Mouse (Mus musculus) thymus, adult 2 months (tissue): ENCODE measurements around the gene Spta1. TPM values are rescaled to one million over a fixed set of nuclear protein-coding genes. Genes with fewer than 3 reads are reported as not detected.

Experiments used
- DNase-seq: peaks from one replicate; pipeline ENCODE4 v3.0.0; 2021
- H3K27ac ChIP-seq: fragments of 200-500 bp; 2 replicates; pipeline ENCODE4 v1.5.1; 2012; ENCODE audit warnings: low read length, control low read depth; ENCODE audit not compliant: control insufficient read depth, insufficient read depth
- H3K27me3 ChIP-seq: fragments of 200-500 bp; 2 replicates; pipeline ENCODE4 v1.6.1; 2012; ENCODE audit warnings: mild to moderate bottlenecking, low read length, moderate library complexity, mixed read lengths; ENCODE audit not compliant: control insufficient read depth, insufficient read depth
- H3K36me3 ChIP-seq: fragments of 200-500 bp; 2 replicates; pipeline ENCODE4 v1.6.1; 2012; ENCODE audit warnings: mild to moderate bottlenecking, low read length, moderate library complexity; ENCODE audit not compliant: control insufficient read depth, insufficient read depth
- H3K4me1 ChIP-seq: fragments of 200-500 bp; replicated peaks from 2 replicates; pipeline ENCODE4 v1.6.1; 2012; ENCODE audit warnings: low read length; ENCODE audit not compliant: control insufficient read depth, insufficient read depth
- H3K4me3 ChIP-seq: fragments of 200-500 bp; 2 replicates; pipeline ENCODE4 v1.5.1; 2012; ENCODE audit warnings: mild to moderate bottlenecking, low read length, control low read depth, moderate library complexity; ENCODE audit not compliant: control insufficient read depth, insufficient read depth
- CTCF ChIP-seq: fragments of 200-500 bp; IDR thresholded peaks from 2 replicates; pipeline ENCODE4 v1.5.1; 2012; ENCODE audit warnings: mild to moderate bottlenecking, control low read depth, low read length, moderate library complexity, borderline replicate concordance; ENCODE audit not compliant: control insufficient read depth, poor library complexity, insufficient read depth; ENCODE audit errors: extremely low read depth
- POLR2A ChIP-seq: fragments of 200-500 bp; IDR thresholded peaks from 2 replicates; pipeline ENCODE4 v1.6.1; 2012; ENCODE audit warnings: mild to moderate bottlenecking, low read length, control low read depth, moderate library complexity; ENCODE audit not compliant: control insufficient read depth, poor library complexity, insufficient read depth; ENCODE audit errors: extremely low read depth
- WGBS: fragments of 180-500 bp; shearing (Covaris S2); methylation state at CpG from one replicate; pipeline ENCODE4 v1.1.7; 2018; 5-methylcytosine and 5-hydroxymethylcytosine counted together
- polyA plus RNA-seq: library from polyadenylated mRNA; depleted of rRNA; stranded (reverse); fragments of >200 nt; gene quantifications from 2 replicates; pipeline ENCODE4 v1.2.3, GENCODE M21; 2012

The Spta1 gene
- polyA plus RNA-seq, 1 experiment: 0.08 TPM

- Histone ChIP-seq H3K4me3 (no peak overlapping the region), H3K27ac (no peak overlapping the region), H3K36me3 (no peaks in the 10 kb centered on the region), H3K27me3 (no peaks in the 10 kb centered on the region), H3K4me1 (no peaks in the 10 kb centered on the region)
- no peak for TF ChIP-seq POLR2A
- no peak for TF ChIP-seq CTCF
- 96% methylated on average over 3 of the region's 3 CpGs for WGBS
- DNase-seq: no peak
These were observed 15.0 kb upstream of the Spta1 start for GRCm38 (mm10) chr1:174157622-174158021.

GRCm38 (mm10) chr1:174158512-174158911 is 14.1 kb upstream of the Spta1 start:
- TF ChIP-seq CTCF: no peak
- no peak for TF ChIP-seq POLR2A
- Histone ChIP-seq H3K36me3 (no peaks in the 10 kb centered on the region), H3K27me3 (no peaks in the 10 kb centered on the region), H3K4me1 (no peaks in the 10 kb centered on the region), H3K27ac (no peak overlapping the region), H3K4me3 (no peak overlapping the region)
- 70% methylated on average over 1 of the region's 1 CpGs for WGBS
- no peak for DNase-seq

GRCm38 (mm10) chr1:174159095-174159494 is 13.5 kb upstream of the Spta1 start:
- H3K4me3 ChIP-seq: no peak overlapping the region
- DNase-seq: no peak
- H3K36me3 ChIP-seq: no peaks in the 10 kb centered on the region
- no peaks in the 10 kb centered on the region for H3K27me3 ChIP-seq
- H3K4me1 ChIP-seq: no peaks in the 10 kb centered on the region
- H3K27ac ChIP-seq: no peak overlapping the region
- TF ChIP-seq POLR2A (no peak), CTCF (no peak)
- 11% methylated on average over 10 of the region's 10 CpGs for WGBS

- no peak for DNase-seq
- H3K4me3 ChIP-seq: no peak overlapping the region
- TF ChIP-seq POLR2A (no peak), CTCF (no peak)
- no peaks in the 10 kb centered on the region for H3K36me3 ChIP-seq
- no peaks in the 10 kb centered on the region for H3K4me1 ChIP-seq
- no peak overlapping the region for H3K27ac ChIP-seq
- H3K27me3 ChIP-seq: no peaks in the 10 kb centered on the region
These were observed 3.6 kb upstream of the Spta1 start for GRCm38 (mm10) chr1:174169024-174169423.

GRCm38 (mm10) chr1:174170706-174171501 is 1.7 kb upstream of the Spta1 start:
- Histone ChIP-seq H3K4me1 (no peaks in the 10 kb centered on the region), H3K36me3 (no peaks in the 10 kb centered on the region), H3K27me3 (no peaks in the 10 kb centered on the region), H3K27ac (no peak overlapping the region), H3K4me3 (no peak overlapping the region)
- no peak for TF ChIP-seq CTCF
- TF ChIP-seq POLR2A: no peak
- DNase-seq: no peak
- WGBS: 90% methylated on average over 5 of the region's 5 CpGs

- no peak overlapping the region for H3K4me3 ChIP-seq
- DNase-seq: no peak
- no peaks in the 10 kb centered on the region for H3K36me3 ChIP-seq
- no peak overlapping the region for H3K27ac ChIP-seq
- H3K4me1 ChIP-seq: no peaks in the 10 kb centered on the region
- WGBS: 87% methylated on average over 2 of the region's 2 CpGs
- no peak for TF ChIP-seq CTCF
- H3K27me3 ChIP-seq: no peaks in the 10 kb centered on the region
These were observed 1.0 kb upstream of the Spta1 start for GRCm38 (mm10) chr1:174171537-174171936.

- no peaks in the 10 kb centered on the region for H3K27me3 ChIP-seq
- no peak overlapping the region for H3K4me3 ChIP-seq
- no peak overlapping the region for H3K27ac ChIP-seq
- WGBS: 52% methylated on average over 7 of the region's 7 CpGs
- TF ChIP-seq POLR2A: no peak
- TF ChIP-seq CTCF: no peak
- DNase-seq: no peak
- no peaks in the 10 kb centered on the region for H3K4me1 ChIP-seq
- H3K36me3 ChIP-seq: no peaks in the 10 kb centered on the region
These were observed 32.1 kb downstream of the Spta1 start for GRCm38 (mm10) chr1:174204699-174205098.
